Mouse (Mus musculus): ENCODE results near the gene Zfp637.
"Not testable (repeated sequence)": the region's sequence is repeated elsewhere in the genome, so short reads cannot be mapped to it uniquely, and the experiment has no call there.

The Zfp637 gene

GRCm38 (mm10) chr6:117840686-117841510, at the start of gene Zfp637:
Gene Zfp637 (plus strand): TSS chr6:117841180.
- peak; percentile 85 for DNase-seq (ENCODE audit: low read depth, low spot score)

DNA sequence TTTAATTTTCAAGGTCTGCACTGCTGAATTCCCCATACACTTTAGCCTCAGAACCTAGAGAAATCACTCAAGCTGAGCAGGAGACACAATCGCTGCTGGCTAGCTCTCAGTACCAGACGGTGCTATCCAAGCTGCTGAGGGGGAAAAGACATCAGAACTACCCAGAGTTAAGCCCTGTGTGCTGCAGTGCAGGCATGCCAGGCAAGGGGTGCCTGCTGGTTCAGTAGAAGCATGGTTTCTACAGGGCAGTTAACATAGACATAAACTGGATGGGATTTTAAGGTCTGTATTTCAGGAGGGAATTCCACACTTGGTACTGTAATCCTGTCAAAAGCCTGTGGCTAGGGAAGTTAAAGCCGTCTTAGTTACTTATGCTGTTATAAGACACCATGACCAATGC, 45.7 kb upstream of the Zfp637 start:
- DNase-seq (ENCODE audit: low read depth, low spot score) = no peak

GRCm38 (mm10) chr6:117800824-117801223, 40.2 kb upstream of the Zfp637 start:
- DNase-seq (ENCODE audit: low read depth, low spot score) = no peak

DNA sequence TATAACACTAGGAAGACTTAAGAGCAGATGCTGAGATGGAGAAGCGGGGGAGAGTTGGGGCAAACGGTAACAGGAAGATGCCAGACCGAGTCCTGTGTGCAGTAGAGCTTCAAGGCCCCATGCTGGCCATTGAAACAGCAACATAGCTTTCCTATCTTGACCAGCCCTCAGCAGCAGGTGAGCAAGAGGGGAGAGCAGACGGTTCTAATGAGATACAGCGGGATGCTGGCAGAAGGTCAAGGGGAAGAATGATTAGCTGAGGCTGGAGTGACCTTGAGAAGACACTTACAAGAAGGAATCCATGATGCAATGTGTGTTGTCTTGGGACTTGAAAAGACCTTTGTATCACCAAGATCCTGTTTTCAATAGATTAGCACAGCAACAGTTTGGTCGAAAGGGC, 39.2 kb upstream of the Zfp637 start:
- DNase-seq (ENCODE audit: low read depth, low spot score) = no peak

DNA sequence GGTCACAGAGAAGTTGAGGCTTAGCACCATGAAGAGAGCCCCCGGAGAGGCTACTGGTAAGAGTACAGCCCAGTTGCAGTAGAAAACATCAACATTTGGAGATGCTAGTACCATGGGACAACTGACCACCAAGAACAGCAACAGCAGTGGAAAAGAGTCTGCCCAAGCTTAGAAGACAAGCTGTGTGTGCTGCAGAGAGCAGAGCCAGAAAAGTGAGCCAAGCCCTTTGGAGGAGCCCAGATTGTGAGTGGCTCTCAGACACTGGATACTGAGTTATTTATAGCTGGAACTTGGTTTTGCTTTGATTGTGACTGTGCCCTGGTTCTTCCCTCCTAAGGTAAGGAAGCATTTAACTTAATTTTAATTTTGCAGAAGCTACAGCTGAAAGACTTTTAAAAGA, 33.2 kb upstream of the Zfp637 start:
- no peak for DNase-seq (ENCODE audit: low read depth, low spot score)

- no peak for DNase-seq (ENCODE audit: low read depth, low spot score)
Observed at GRCm38 (mm10) chr6:117809816-117810215, 31.2 kb upstream of the Zfp637 start.

DNA sequence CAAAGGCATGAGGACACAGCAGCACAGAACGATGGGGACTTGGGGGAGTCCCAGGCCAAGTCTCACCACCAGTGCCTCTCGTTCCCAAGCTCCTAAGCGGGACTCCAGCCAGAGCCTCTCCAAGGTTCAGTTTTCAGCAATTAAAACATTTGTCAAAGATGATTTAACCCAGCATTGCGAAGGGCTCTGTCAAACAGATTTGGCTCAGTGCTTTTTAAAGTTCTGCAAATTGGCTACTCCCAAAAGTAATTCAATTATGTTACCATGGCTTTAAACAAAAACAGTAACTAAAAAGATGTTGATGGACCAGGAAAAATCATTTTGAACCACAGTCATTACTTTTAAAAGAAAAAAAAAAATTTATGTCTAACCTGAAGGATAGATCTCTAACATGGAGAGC, 30.3 kb upstream of the Zfp637 start:
- DNase-seq (ENCODE audit: low read depth, low spot score) = no peak

DNA sequence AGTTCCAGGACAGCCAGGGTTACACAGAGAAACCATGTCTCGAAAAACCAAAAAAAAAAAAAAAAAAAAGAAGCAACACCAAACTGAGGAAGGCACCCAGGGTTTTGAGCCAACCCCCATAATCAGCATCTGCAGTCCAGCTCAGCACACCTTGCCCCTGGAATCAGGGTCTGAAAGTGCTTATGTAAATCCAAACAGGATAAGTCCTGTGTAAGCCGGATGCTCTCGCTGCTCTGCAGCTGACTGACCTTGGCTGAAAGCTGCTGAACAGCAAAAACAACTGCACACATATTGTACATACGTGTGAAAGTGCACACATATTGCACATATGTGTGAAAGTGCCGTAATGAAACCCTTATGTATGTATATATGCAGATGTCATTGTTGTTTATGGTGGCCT, 29.7 kb upstream of the Zfp637 start:
- DNase-seq (ENCODE audit: low read depth, low spot score) = peak; percentile 30

- no peak for DNase-seq (ENCODE audit: low read depth, low spot score)
Observed at GRCm38 (mm10) chr6:117814681-117815080, 26.3 kb upstream of the Zfp637 start.

- no peak for DNase-seq (ENCODE audit: low read depth, low spot score)
Observed at GRCm38 (mm10) chr6:117817108-117817541, 23.9 kb upstream of the Zfp637 start.

- DNase-seq (ENCODE audit: low read depth, low spot score) = no peak
Observed at GRCm38 (mm10) chr6:117820327-117820726, 20.7 kb upstream of the Zfp637 start.

DNA sequence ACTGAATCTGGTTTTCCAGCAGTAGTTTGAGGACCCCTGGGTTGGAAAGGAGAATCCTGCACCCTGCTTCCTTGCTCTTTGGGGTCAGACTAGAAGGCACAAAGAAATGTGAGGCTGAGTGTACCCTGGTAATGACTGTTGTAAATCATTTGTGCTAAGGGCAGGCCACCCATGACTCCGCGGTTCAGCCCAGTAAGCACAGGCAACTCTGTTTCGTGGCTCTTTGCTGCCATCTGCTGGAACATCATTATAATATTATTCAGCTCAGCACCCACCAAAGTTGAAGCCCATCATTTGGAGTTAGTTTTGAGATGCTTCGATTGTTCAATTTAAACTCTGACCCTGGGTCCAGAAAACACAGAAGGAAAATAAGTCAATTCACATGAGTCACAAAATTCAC, 15.6 kb upstream of the Zfp637 start:
- DNase-seq (ENCODE audit: low read depth, low spot score) = peak; percentile 56

- DNase-seq (ENCODE audit: low read depth, low spot score) = peak; percentile 30
Observed at GRCm38 (mm10) chr6:117828273-117828672, 12.7 kb upstream of the Zfp637 start.

- DNase-seq (ENCODE audit: low read depth, low spot score) = no peak
Observed at GRCm38 (mm10) chr6:117841511-117841955, 553 bp downstream of the Zfp637 start.

GRCm38 (mm10) chr6:117844597-117844996, 3.6 kb downstream of the Zfp637 start:
- no peak for DNase-seq (ENCODE audit: low read depth, low spot score)

GRCm38 (mm10) chr6:117846671-117847070, 5.7 kb downstream of the Zfp637 start:
- not testable (repeated sequence) for DNase-seq (ENCODE audit: low read depth, low spot score)

DNA sequence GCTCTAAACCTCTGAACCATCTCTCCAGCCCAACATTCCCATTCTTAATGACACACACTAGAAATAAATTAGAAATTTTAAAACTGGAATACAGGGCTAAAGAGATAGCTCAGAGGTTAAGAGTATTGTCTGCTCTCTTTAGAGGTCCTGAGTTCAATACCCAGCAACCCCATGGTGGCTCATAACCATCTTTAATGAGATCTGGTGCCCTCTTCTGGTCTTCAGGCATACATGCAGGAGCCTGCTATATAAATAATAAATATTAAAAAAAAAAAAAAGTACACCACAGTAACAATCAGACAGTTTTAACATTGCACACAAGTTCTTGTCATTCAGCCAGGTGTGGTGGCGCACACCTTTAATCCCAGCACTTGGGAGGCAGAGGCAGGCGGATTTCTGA, 6.8 kb downstream of the Zfp637 start:
- no peak for DNase-seq (ENCODE audit: low read depth, low spot score)

- no peak for DNase-seq (ENCODE audit: low read depth, low spot score)
Observed at GRCm38 (mm10) chr6:117848577-117848976, 7.6 kb downstream of the Zfp637 start.

DNA sequence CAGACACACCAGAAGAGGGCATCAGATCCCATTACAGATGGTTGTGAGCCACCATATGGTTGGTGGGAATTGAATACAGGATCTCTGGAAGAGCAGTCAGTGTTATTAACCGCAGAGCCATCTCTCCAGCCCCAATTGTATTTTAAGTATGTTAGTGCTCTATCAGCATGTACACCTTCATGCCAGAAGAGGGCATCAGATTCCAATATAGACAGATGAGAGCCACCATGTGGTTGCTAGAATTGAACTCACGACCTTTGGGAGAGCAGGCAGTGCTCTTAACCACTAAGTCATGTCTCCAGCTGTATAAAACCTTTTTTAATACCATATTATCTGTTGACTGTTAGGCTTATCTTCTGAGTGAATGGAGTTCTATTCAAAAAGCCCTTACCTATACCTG, 10.8 kb downstream of the Zfp637 start:
- DNase-seq (ENCODE audit: low read depth, low spot score) = no peak

GRCm38 (mm10) chr6:117857990-117858389, 17.0 kb downstream of the Zfp637 start:
- no peak for DNase-seq (ENCODE audit: low read depth, low spot score)

DNA sequence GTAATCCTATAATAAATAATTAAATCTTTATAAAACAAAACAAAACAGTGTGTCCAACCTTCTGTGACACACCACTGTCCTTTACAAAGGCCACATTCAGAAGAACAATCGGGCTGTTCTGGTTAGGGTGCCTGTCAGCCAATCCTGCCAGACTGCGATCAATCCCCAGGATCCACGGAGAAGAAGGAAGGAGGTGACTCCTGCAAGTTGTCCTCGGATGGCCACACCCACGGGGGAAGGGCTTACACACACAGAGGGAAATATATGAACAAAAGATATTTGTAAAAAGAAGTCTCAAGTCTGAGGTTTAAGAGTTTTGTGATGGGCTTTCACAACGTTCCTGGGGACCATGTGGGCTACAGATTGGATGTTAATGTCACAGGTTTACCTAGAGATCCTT, 20.9 kb downstream of the Zfp637 start, which contains the start of gene Zfp239:
Zfp239 (plus strand) TSS at position 253 of the 400 bp plus-strand sequence.
- no peak for DNase-seq (ENCODE audit: low read depth, low spot score)

DNA sequence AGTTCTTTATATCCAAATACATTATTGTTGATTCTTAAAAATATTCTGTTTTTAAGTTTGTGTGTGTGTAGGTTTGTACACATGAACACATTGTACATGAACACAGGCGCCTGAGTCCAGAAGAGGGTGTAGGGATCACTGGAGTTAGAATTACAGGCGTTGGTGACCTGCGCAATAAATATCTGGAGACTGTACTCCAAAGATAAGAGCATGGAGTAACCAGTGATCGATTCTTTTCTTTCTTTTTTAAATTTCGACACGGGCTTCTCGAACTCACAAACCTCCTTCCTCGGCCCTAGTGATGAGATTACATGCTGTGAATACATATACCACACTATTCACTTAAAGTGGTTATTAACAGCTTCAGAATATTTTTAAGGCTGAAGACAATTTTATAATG, 21.5 kb downstream of the Zfp637 start:
- no peak for DNase-seq (ENCODE audit: low read depth, low spot score)

DNA sequence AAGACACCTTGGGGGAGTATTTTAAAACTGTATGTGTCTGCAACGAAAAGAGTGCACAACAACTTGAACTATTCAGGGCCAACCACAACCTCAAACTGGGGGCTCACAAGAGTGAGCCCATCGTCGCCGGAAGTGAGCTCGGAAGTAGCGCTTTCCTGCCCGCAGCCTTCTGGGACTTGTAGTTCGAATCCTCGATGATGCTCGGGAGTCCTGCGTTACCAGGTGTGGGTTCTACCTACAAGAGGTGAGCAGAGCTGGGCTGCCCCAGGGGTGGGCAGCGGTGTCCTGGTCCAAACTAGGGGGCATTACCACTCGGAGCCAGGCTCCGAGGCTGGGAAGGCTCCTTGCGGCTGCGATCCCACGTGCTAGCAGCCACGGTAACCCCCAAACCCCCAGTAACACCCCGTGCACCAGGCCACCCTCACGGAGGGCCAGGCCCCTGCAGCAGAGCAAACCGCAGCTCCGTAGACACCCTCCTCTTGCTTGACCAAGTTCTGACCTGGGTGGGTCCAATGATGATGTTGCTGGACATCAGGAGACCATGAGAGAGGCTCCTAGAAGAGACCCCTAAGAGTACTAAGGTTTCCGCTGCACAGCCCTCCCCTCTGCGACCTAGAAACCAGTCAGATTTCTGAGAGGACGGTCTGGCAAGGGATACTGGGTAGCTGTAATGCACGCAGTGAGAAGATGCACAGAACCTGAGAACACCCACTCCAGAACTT, 22.1 kb downstream of the Zfp637 start:
- no peak for DNase-seq (ENCODE audit: low read depth, low spot score)
